Mouse (Mus musculus) 416B (cell line): ENCODE results near the gene Leprot.
A peak's percentile ranks its signal among the peaks of the same experiment; 100 is the strongest.

ENCODE experiments used
- DNase-seq: peaks from one replicate; pipeline ENCODE4 v3.0.0; 2011; ENCODE audit warnings: low read depth

Gene Leprot

GRCm38 (mm10) chr4:101664160-101664750 lies 16.7 kb downstream of the Leprot start:
- peak; percentile 45 for DNase-seq

GRCm38 (mm10) chr4:101664766-101665165 lies 17.2 kb downstream of the Leprot start:
- no peak for DNase-seq

- no peak for DNase-seq
Measured at GRCm38 (mm10) chr4:101669161-101669560, 21.6 kb downstream of the Leprot start.

- peak; percentile 34 for DNase-seq
Measured at GRCm38 (mm10) chr4:101669811-101670210, 22.3 kb downstream of the Leprot start.

GRCm38 (mm10) chr4:101674790-101675189 lies 27.3 kb downstream of the Leprot start:
- no peak for DNase-seq

- DNase-seq, result no peak
Measured at GRCm38 (mm10) chr4:101675726-101676125, 28.2 kb downstream of the Leprot start.

GRCm38 (mm10) chr4:101682620-101683019 lies 35.1 kb downstream of the Leprot start:
- no peak for DNase-seq

- DNase-seq, result no peak
Measured at GRCm38 (mm10) chr4:101683086-101683485, 35.6 kb downstream of the Leprot start.

- DNase-seq, result no peak
Measured at GRCm38 (mm10) chr4:101684821-101685220, 37.3 kb downstream of the Leprot start.

GRCm38 (mm10) chr4:101686227-101686810 lies 38.8 kb downstream of the Leprot start:
- no peak for DNase-seq

- DNase-seq, result no peak
Measured at GRCm38 (mm10) chr4:101689241-101689640, 41.7 kb downstream of the Leprot start.

- DNase-seq, result no peak
Measured at GRCm38 (mm10) chr4:101689645-101690044, 42.1 kb downstream of the Leprot start.

- DNase-seq, result no peak
Measured at GRCm38 (mm10) chr4:101692892-101693291, 45.4 kb downstream of the Leprot start.

GRCm38 (mm10) chr4:101694529-101694928 lies 47.0 kb downstream of the Leprot start:
- DNase-seq, result no peak

GRCm38 (mm10) chr4:101697236-101697635 lies 49.7 kb downstream of the Leprot start:
- DNase-seq, result no peak

GRCm38 (mm10) chr4:101699423-101699822 lies 51.9 kb downstream of the Leprot start:
- DNase-seq, result no peak

GRCm38 (mm10) chr4:101700892-101701640 lies 53.5 kb downstream of the Leprot start:
- no peak for DNase-seq

- no peak for DNase-seq
Measured at GRCm38 (mm10) chr4:101705325-101705724, 57.8 kb downstream of the Leprot start.

GRCm38 (mm10) chr4:101707234-101707633 lies 59.7 kb downstream of the Leprot start:
- DNase-seq, result no peak

GRCm38 (mm10) chr4:101707953-101708352 lies 60.4 kb downstream of the Leprot start:
- DNase-seq, result no peak
